Mouse (Mus musculus) midbrain, embryonic 13.5 days (tissue): ENCODE data around the gene Ptn. TPM values are rescaled to one million over a fixed set of nuclear protein-coding genes. Genes with fewer than 3 reads are reported as not detected.
"Not testable (repeated sequence)": the region's sequence is repeated elsewhere in the genome, so short reads cannot be mapped to it uniquely, and the experiment has no call there.

Experiments
- ATAC-seq: fragments of 200-750 bp; cut with Nextera tagmentation; 2 replicates; pipeline ENCODE4 v1.8.0; 2017; ENCODE audit warnings: mild to moderate bottlenecking, moderate TSS enrichment, moderate library complexity
- H3K27ac ChIP-seq: fragments of 300-500 bp; sonication (generic); 2 replicates; pipeline ENCODE4 v1.5.1; 2015; ENCODE audit warnings: inconsistent platforms, mild to moderate bottlenecking, moderate library complexity
- H3K27me3 ChIP-seq: fragments of 300-500 bp; sonication (generic); 2 replicates; pipeline ENCODE4 v1.6.1; 2015; ENCODE audit warnings: mild to moderate bottlenecking, inconsistent platforms
- H3K36me3 ChIP-seq: fragments of 300-500 bp; sonication (generic); 2 replicates; pipeline ENCODE4 v1.6.1; 2015; ENCODE audit warnings: mild to moderate bottlenecking, inconsistent platforms
- H3K4me1 ChIP-seq: fragments of 300-500 bp; sonication (generic); replicated peaks from 2 replicates; pipeline ENCODE4 v1.6.1; 2015; ENCODE audit warnings: inconsistent platforms
- H3K4me2 ChIP-seq: fragments of 300-500 bp; sonication (generic); replicated peaks from 2 replicates; pipeline ENCODE4 v1.6.1; 2015; ENCODE audit warnings: moderate library complexity, mild to moderate bottlenecking, inconsistent platforms
- H3K4me3 ChIP-seq: fragments of 300-500 bp; sonication (generic); replicated peaks from 2 replicates; pipeline ENCODE4 v1.5.1; 2015; ENCODE audit warnings: mild to moderate bottlenecking, inconsistent platforms
- H3K9ac ChIP-seq: fragments of 300-500 bp; sonication (generic); replicated peaks from 2 replicates; pipeline ENCODE4 v1.6.1; 2015; ENCODE audit warnings: mild to moderate bottlenecking, inconsistent platforms
- H3K9me3 ChIP-seq: fragments of 300-500 bp; sonication (generic); 2 replicates; pipeline ENCODE4 v1.6.1; 2016; ENCODE audit warnings: mild to moderate bottlenecking, inconsistent platforms
- WGBS: fragments of 180-500 bp; shearing (Covaris S2); methylation state at CpG from one replicate; pipeline ENCODE4 v1.1.7; 2015; 5-methylcytosine and 5-hydroxymethylcytosine counted together
- polyA plus RNA-seq: library from polyadenylated mRNA; unstranded; fragments of >200 nt; fragmentation: Nextera tagmentation; extraction: Ambion mirVana; gene quantifications from 2 replicates; pipeline ENCODE4 v1.2.1, GENCODE M21; 2015

Ptn gene
- polyA plus RNA-seq, 1 experiment from 2014 or later = 499 TPM

- not testable (repeated sequence) for ATAC-seq
- H3K36me3 ChIP-seq = peaks cover 67% of the 10 kb centered on the region
Measured at GRCm38 (mm10) chr6:36729811-36730210, 80.2 kb downstream of the Ptn start.

GRCm38 (mm10) chr6:36728079-36728478 is 81.9 kb downstream of the Ptn start:
- ATAC-seq = no peak
- Histone ChIP-seq H3K4me2 (no peak overlapping the region), H3K9ac (no peak overlapping the region), H3K36me3 (peaks cover 54% of the 10 kb centered on the region), H3K4me1 (peaks cover 4% of the 10 kb centered on the region), H3K4me3 (no peak overlapping the region), H3K27ac (no peak overlapping the region), H3K27me3 (no peaks in the 10 kb centered on the region), H3K9me3 (peaks cover 36% of the 10 kb centered on the region)
- 78% methylated on average over 7 of the region's 7 CpGs for WGBS

More at GRCm38 (mm10) chr6:36729811-36730210, 80.2 kb downstream of the Ptn start:
- peaks cover 38% of the 10 kb centered on the region for H3K9me3 ChIP-seq
- H3K27me3 ChIP-seq, H3K9ac ChIP-seq, H3K4me3 ChIP-seq, H3K27ac ChIP-seq, H3K4me1 ChIP-seq, H3K4me2 ChIP-seq: not testable (repeated sequence)
- WGBS = 97% methylated on average over 7 of the region's 7 CpGs

GRCm38 (mm10) chr6:36725509-36726160 is 84.4 kb downstream of the Ptn start:
- peaks cover 30% of the 10 kb centered on the region for H3K36me3 ChIP-seq
- H3K27ac ChIP-seq = no peak overlapping the region
- no peaks in the 10 kb centered on the region for H3K27me3 ChIP-seq
- no peak for ATAC-seq
- peaks cover 11% of the 10 kb centered on the region for H3K9me3 ChIP-seq
- no peak overlapping the region for H3K4me2 ChIP-seq
- 82% methylated on average over 3 of the region's 3 CpGs for WGBS
- peaks cover 14% of the 10 kb centered on the region for H3K4me1 ChIP-seq
- H3K9ac ChIP-seq = no peak overlapping the region
- no peak overlapping the region for H3K4me3 ChIP-seq

- Histone ChIP-seq H3K4me3 (no peak overlapping the region), H3K36me3 (peaks cover 13% of the 10 kb centered on the region), H3K27ac (peak overlapping the region; percentile 79), H3K27me3 (no peaks in the 10 kb centered on the region), H3K4me1 (peaks cover 14% of the 10 kb centered on the region), H3K9ac (no peak overlapping the region), H3K9me3 (no peaks in the 10 kb centered on the region), H3K4me2 (no peak overlapping the region)
- WGBS = 46% methylated on average over 5 of the region's 5 CpGs
- peak; percentile 94 for ATAC-seq
Measured at GRCm38 (mm10) chr6:36722769-36723549, 87.1 kb downstream of the Ptn start.

GRCm38 (mm10) chr6:36713329-36713728 is 96.7 kb downstream of the Ptn start:
- Histone ChIP-seq H3K9ac (no peak overlapping the region), H3K27ac (no peak overlapping the region), H3K4me3 (no peak overlapping the region), H3K36me3 (peaks cover 33% of the 10 kb centered on the region), H3K9me3 (no peaks in the 10 kb centered on the region), H3K4me2 (no peak overlapping the region), H3K4me1 (no peaks in the 10 kb centered on the region), H3K27me3 (no peaks in the 10 kb centered on the region)
- ATAC-seq = no peak
- 93% methylated on average over 4 of the region's 4 CpGs for WGBS

GRCm38 (mm10) chr6:36695481-36695880 is 114.5 kb downstream of the Ptn start:
- WGBS = 48% methylated on average over 3 of the region's 3 CpGs

GRCm38 (mm10) chr6:36691497-36691896 is 118.5 kb downstream of the Ptn start:
- WGBS = 3% methylated on average over 1 of the region's 1 CpGs

More at GRCm38 (mm10) chr6:36695481-36695880, 114.5 kb downstream of the Ptn start:
- Histone ChIP-seq H3K36me3 (no peaks in the 10 kb centered on the region), H3K9me3 (no peaks in the 10 kb centered on the region), H3K4me1 (no peaks in the 10 kb centered on the region), H3K27ac (no peak overlapping the region), H3K4me2 (no peak overlapping the region), H3K9ac (no peak overlapping the region), H3K27me3 (no peaks in the 10 kb centered on the region), H3K4me3 (no peak overlapping the region)
- no peak for ATAC-seq

GRCm38 (mm10) chr6:36690941-36691340 is 119.1 kb downstream of the Ptn start:
- Histone ChIP-seq H3K27ac (no peak overlapping the region), H3K27me3 (no peaks in the 10 kb centered on the region), H3K4me1 (no peaks in the 10 kb centered on the region), H3K36me3 (no peaks in the 10 kb centered on the region), H3K9ac (no peak overlapping the region), H3K9me3 (no peaks in the 10 kb centered on the region), H3K4me2 (no peak overlapping the region), H3K4me3 (no peak overlapping the region)
- 91% methylated on average over 4 of the region's 4 CpGs for WGBS
- ATAC-seq = no peak

More at GRCm38 (mm10) chr6:36691497-36691896, 118.5 kb downstream of the Ptn start:
- Histone ChIP-seq H3K4me1 (no peaks in the 10 kb centered on the region), H3K4me2 (no peak overlapping the region), H3K4me3 (no peak overlapping the region), H3K9ac (no peak overlapping the region), H3K27me3 (no peaks in the 10 kb centered on the region), H3K9me3 (no peaks in the 10 kb centered on the region), H3K27ac (no peak overlapping the region), H3K36me3 (no peaks in the 10 kb centered on the region)
- peak; percentile 86 for ATAC-seq

GRCm38 (mm10) chr6:36676710-36677691 is 133.0 kb downstream of the Ptn start:
- Histone ChIP-seq H3K4me2 (no peak overlapping the region), H3K27me3 (no peaks in the 10 kb centered on the region), H3K4me1 (peaks cover 11% of the 10 kb centered on the region; the same call in 1 of the 2 replicates), H3K36me3 (no peaks in the 10 kb centered on the region), H3K27ac (no peak overlapping the region), H3K4me3 (no peak overlapping the region), H3K9me3 (no peaks in the 10 kb centered on the region), H3K9ac (no peak overlapping the region)
- WGBS = 77% methylated on average over 8 of the region's 8 CpGs
- ATAC-seq = no peak

GRCm38 (mm10) chr6:36672399-36673221 is 137.4 kb downstream of the Ptn start:
- ATAC-seq = peak; percentile 71
- H3K27ac ChIP-seq = 0 out of 2 replicates have a peak overlapping the region, but pooled peaks have one; percentile 0
- no peak overlapping the region for H3K9ac ChIP-seq
- 47% methylated on average over 11 of the region's 11 CpGs for WGBS
- no peaks in the 10 kb centered on the region for H3K36me3 ChIP-seq
- no peak overlapping the region for H3K4me2 ChIP-seq
- H3K9me3 ChIP-seq = no peaks in the 10 kb centered on the region
- H3K27me3 ChIP-seq = no peaks in the 10 kb centered on the region
- no peak overlapping the region for H3K4me3 ChIP-seq
- peaks cover 11% of the 10 kb centered on the region; the same call in 1 of the 2 replicates for H3K4me1 ChIP-seq

GRCm38 (mm10) chr6:36671274-36671673 is 138.7 kb downstream of the Ptn start:
- no peak overlapping the region for H3K4me2 ChIP-seq

More at GRCm38 (mm10) chr6:36671274-36671673, 138.7 kb downstream of the Ptn start:
- no peak for ATAC-seq
- Histone ChIP-seq H3K27me3 (no peaks in the 10 kb centered on the region), H3K4me3 (no peak overlapping the region), H3K27ac (no peak overlapping the region), H3K9ac (no peak overlapping the region), H3K9me3 (no peaks in the 10 kb centered on the region), H3K4me1 (peaks cover 11% of the 10 kb centered on the region; the same call in 1 of the 2 replicates), H3K36me3 (no peaks in the 10 kb centered on the region)
- WGBS = 96% methylated on average over 3 of the region's 3 CpGs
